Mouse (Mus musculus) central nervous system, embryonic 14 days (tissue): ENCODE data around the gene Gm6657. TPM values are rescaled to one million over a fixed set of nuclear protein-coding genes. Genes with fewer than 3 reads are reported as not detected.

Source experiments
- polyA plus RNA-seq: library from polyadenylated mRNA; depleted of rRNA; stranded (reverse); fragments of >200 nt; gene quantifications from 2 replicates; pipeline ENCODE4 v1.2.3, GENCODE M21; 2012; rRNA removed

Gene Gm6657
- polyA plus RNA-seq, result not detected in 2 replicates

GRCm38 (mm10) chr12:78193942-78194341, at the start of gene Gm6657:
TSS of gene Gm6657 (plus strand) at chr12:78194242.

GRCm38 (mm10) chr12:78225707-78226518, 31.9 kb downstream of the Gm6657 start, which contains the start of gene Gphn:
TSS of gene Gphn (plus strand) at chr12:78226379.

Other genes starting within 250 kb of the Gm6657 start
- 46.8 and 47.3 TPM in 2 replicates for gene Gphn, start 32.1 kb downstream of the Gm6657 start, polyA plus RNA-seq